Mouse (Mus musculus) intestine, embryonic 14.5 days (tissue): ENCODE measurements around the gene Slc12a8. TPM values are rescaled to one million over a fixed set of nuclear protein-coding genes. Genes with fewer than 3 reads are reported as not detected.
A peak's percentile ranks its signal among the peaks of the same experiment; 100 is the strongest.

Experiments
- ATAC-seq: fragments of 200-750 bp; cut with Nextera tagmentation; replicated peaks from 2 replicates; pipeline ENCODE4 v1.8.0; 2017; ENCODE audit warnings: low read depth, moderate number of reproducible peaks, moderate TSS enrichment, moderate library complexity; ENCODE audit not compliant: low FRiP score, low TSS enrichment
- DNase-seq: peaks from one replicate; pipeline ENCODE4 v3.0.0-alpha.2; 2018; ENCODE audit warnings: low spot score
- H3K27ac ChIP-seq: fragments of 300-500 bp; sonication (generic); 2 replicates; pipeline ENCODE4 v1.5.1; 2014; ENCODE audit warnings: low read depth, mild to moderate bottlenecking, control low read depth
- H3K27me3 ChIP-seq: fragments of 300-500 bp; sonication (generic); replicated peaks from 2 replicates; pipeline ENCODE4 v1.6.1; 2014; ENCODE audit warnings: low read length, control low read depth; ENCODE audit not compliant: control insufficient read depth, insufficient read depth
- H3K36me3 ChIP-seq: fragments of 300-500 bp; sonication (generic); 2 replicates; pipeline ENCODE4 v1.6.1; 2014; ENCODE audit warnings: low read length, control low read depth; ENCODE audit not compliant: control insufficient read depth, insufficient read depth
- H3K4me1 ChIP-seq: fragments of 300-500 bp; sonication (generic); replicated peaks from 2 replicates; pipeline ENCODE4 v1.6.1; 2014; ENCODE audit warnings: low read length, control low read depth, mixed read lengths; ENCODE audit not compliant: control insufficient read depth, insufficient read depth
- H3K4me2 ChIP-seq: fragments of 300-500 bp; sonication (generic); 2 replicates; pipeline ENCODE4 v1.6.1; 2014; ENCODE audit warnings: low read length
- H3K4me3 ChIP-seq: fragments of 300-500 bp; sonication (generic); 2 replicates; pipeline ENCODE4 v1.5.1; 2014; ENCODE audit warnings: low read depth, low read length, control low read depth, mixed read lengths
- H3K9ac ChIP-seq: fragments of 300-500 bp; sonication (generic); 2 replicates; pipeline ENCODE4 v1.6.1; 2014; ENCODE audit warnings: mild to moderate bottlenecking, low read length
- H3K9me3 ChIP-seq: fragments of 300-500 bp; sonication (generic); 2 replicates; pipeline ENCODE4 v1.6.1; 2016; ENCODE audit warnings: low read length, control low read depth; ENCODE audit not compliant: control insufficient read depth
- WGBS: fragments of 180-500 bp; shearing (Covaris S2); extraction: QIAGEN DNeasy Blood & Tissue Kit; methylation state at CpG from one replicate; pipeline ENCODE4 v1.1.7; 2014; 5-methylcytosine and 5-hydroxymethylcytosine counted together
- polyA plus RNA-seq: library from polyadenylated mRNA; unstranded; fragments of >200 nt; fragmentation: Nextera tagmentation; extraction: Ambion mirVana; gene quantifications from 2 replicates; pipeline ENCODE4 v1.2.1, GENCODE M21; 2014

Gene Slc12a8
- polyA plus RNA-seq, 1 experiment from 2014 or later = 5.0 TPM

- DNase-seq (no peak), ATAC-seq (peak; percentile 47)
- Histone ChIP-seq H3K9ac (no peak overlapping the region), H3K4me2 (no peak overlapping the region), H3K27ac (no peak overlapping the region), H3K4me1 (peaks cover 10% of the 10 kb centered on the region), H3K9me3 (peaks cover 6% of the 10 kb centered on the region; the same call in 1 of the 2 replicates), H3K4me3 (no peak overlapping the region), H3K36me3 (no peaks in the 10 kb centered on the region), H3K27me3 (no peaks in the 10 kb centered on the region)
- 56% methylated on average over 11 of the region's 11 CpGs for WGBS
Measured at GRCm38 (mm10) chr16:33529502-33530454, 12.7 kb downstream of the Slc12a8 start.

- 74% methylated on average over 8 of the region's 8 CpGs for WGBS
- no peak overlapping the region for H3K9ac ChIP-seq
- H3K4me3 ChIP-seq = no peak overlapping the region
- no peaks in the 10 kb centered on the region for H3K27me3 ChIP-seq
- H3K27ac ChIP-seq = no peak overlapping the region
- DNase-seq (no peak), ATAC-seq (no peak)
- peaks cover 10% of the 10 kb centered on the region for H3K4me1 ChIP-seq
- no peaks in the 10 kb centered on the region for H3K36me3 ChIP-seq
- H3K9me3 ChIP-seq = peaks cover 6% of the 10 kb centered on the region; the same call in 1 of the 2 replicates
- no peak overlapping the region for H3K4me2 ChIP-seq
Measured at GRCm38 (mm10) chr16:33531184-33531583, 14.1 kb downstream of the Slc12a8 start.

- 76% methylated on average over 8 of the region's 8 CpGs for WGBS
- Histone ChIP-seq H3K4me2 (no peak overlapping the region), H3K27ac (no peak overlapping the region), H3K4me1 (peaks cover 14% of the 10 kb centered on the region; the same call in 1 of the 2 replicates), H3K27me3 (no peaks in the 10 kb centered on the region), H3K9ac (no peak overlapping the region), H3K36me3 (no peaks in the 10 kb centered on the region), H3K9me3 (no peaks in the 10 kb centered on the region), H3K4me3 (no peak overlapping the region)
- DNase-seq (no peak), ATAC-seq (no peak)
Measured at GRCm38 (mm10) chr16:33536456-33536855, 19.3 kb downstream of the Slc12a8 start.

GRCm38 (mm10) chr16:33537499-33538225 lies 20.5 kb downstream of the Slc12a8 start:
- no peak for ATAC-seq
- no peak overlapping the region for H3K4me2 ChIP-seq
- no peaks in the 10 kb centered on the region for H3K27me3 ChIP-seq
- 70% methylated on average over 21 of the region's 21 CpGs for WGBS
- H3K4me1 ChIP-seq = peaks cover 11% of the 10 kb centered on the region; the same call in 1 of the 2 replicates
- no peaks in the 10 kb centered on the region for H3K36me3 ChIP-seq
- no peak overlapping the region for H3K9ac ChIP-seq
- H3K4me3 ChIP-seq = no peak overlapping the region
- no peak overlapping the region for H3K27ac ChIP-seq
- H3K9me3 ChIP-seq = no peaks in the 10 kb centered on the region
- no peak for DNase-seq

GRCm38 (mm10) chr16:33544346-33544745 lies 27.2 kb downstream of the Slc12a8 start:
- no peak overlapping the region for H3K27ac ChIP-seq
- H3K9me3 ChIP-seq = no peaks in the 10 kb centered on the region
- 98% methylated on average over 2 of the region's 2 CpGs for WGBS
- DNase-seq (no peak), ATAC-seq (no peak)
- 0 out of 2 replicates have a peak, but pooled peaks cover 4% of the 10 kb centered on the region for H3K4me1 ChIP-seq
- no peaks in the 10 kb centered on the region for H3K27me3 ChIP-seq
- H3K4me2 ChIP-seq = no peak overlapping the region
- H3K4me3 ChIP-seq = no peak overlapping the region
- H3K36me3 ChIP-seq = no peaks in the 10 kb centered on the region
- no peak overlapping the region for H3K9ac ChIP-seq

GRCm38 (mm10) chr16:33545530-33545929 lies 28.4 kb downstream of the Slc12a8 start:
- Histone ChIP-seq H3K4me3 (no peak overlapping the region), H3K9me3 (no peaks in the 10 kb centered on the region), H3K27me3 (no peaks in the 10 kb centered on the region), H3K27ac (no peak overlapping the region), H3K4me2 (no peak overlapping the region), H3K36me3 (no peaks in the 10 kb centered on the region), H3K4me1 (0 out of 2 replicates have a peak, but pooled peaks cover 4% of the 10 kb centered on the region), H3K9ac (no peak overlapping the region)
- ATAC-seq (no peak), DNase-seq (no peak)
- WGBS = 55% methylated on average over 4 of the region's 4 CpGs

- Histone ChIP-seq H3K4me3 (no peak overlapping the region), H3K4me1 (0 out of 2 replicates have a peak, but pooled peaks cover 4% of the 10 kb centered on the region), H3K36me3 (no peaks in the 10 kb centered on the region), H3K9ac (no peak overlapping the region), H3K27me3 (no peaks in the 10 kb centered on the region), H3K27ac (peak overlapping the region; percentile 39; the same call in 1 of the 2 replicates), H3K9me3 (no peaks in the 10 kb centered on the region), H3K4me2 (no peak overlapping the region)
- WGBS = 52% methylated on average over 9 of the region's 9 CpGs
- ATAC-seq (no peak; the same call in 1 of the 2 replicates), DNase-seq (no peak)
Measured at GRCm38 (mm10) chr16:33553689-33554342, 36.7 kb downstream of the Slc12a8 start.

GRCm38 (mm10) chr16:33558121-33558520 lies 41.0 kb downstream of the Slc12a8 start:
- no peaks in the 10 kb centered on the region for H3K27me3 ChIP-seq
- H3K4me1 ChIP-seq = peaks cover 18% of the 10 kb centered on the region
- no peak overlapping the region for H3K4me2 ChIP-seq
- DNase-seq (no peak), ATAC-seq (no peak)
- no peaks in the 10 kb centered on the region for H3K9me3 ChIP-seq
- WGBS = 84% methylated on average over 12 of the region's 12 CpGs
- no peak overlapping the region for H3K27ac ChIP-seq
- H3K9ac ChIP-seq = no peak overlapping the region
- H3K4me3 ChIP-seq = no peak overlapping the region
- H3K36me3 ChIP-seq = no peaks in the 10 kb centered on the region
